Mouse (Mus musculus) liver, embryonic 11.5 days (tissue): ENCODE measurements around the gene Sh3gl1. TPM values are rescaled to one million over a fixed set of nuclear protein-coding genes. Genes with fewer than 3 reads are reported as not detected.
A peak's percentile ranks its signal among the peaks of the same experiment; 100 is the strongest.
"Not testable (repeated sequence)": the region's sequence is repeated elsewhere in the genome, so short reads cannot be mapped to it uniquely, and the experiment has no call there.

Experiments used
- ATAC-seq: fragments of 200-750 bp; cut with Nextera tagmentation; replicated peaks from 2 replicates; pipeline ENCODE4 v1.8.0; 2017; ENCODE audit warnings: moderate number of reproducible peaks, mild to moderate bottlenecking, moderate TSS enrichment, moderate library complexity; ENCODE audit not compliant: low FRiP score
- DNase-seq: peaks from one replicate; pipeline ENCODE4 v3.0.0-alpha.2; 2017; ENCODE audit warnings: low spot score
- H3K27ac ChIP-seq: fragments of 300-500 bp; sonication (generic); 2 replicates; pipeline ENCODE4 v1.5.1; 2014; ENCODE audit warnings: mild to moderate bottlenecking, low read depth, low read length, control low read depth
- H3K27me3 ChIP-seq: fragments of 300-500 bp; sonication (generic); replicated peaks from 2 replicates; pipeline ENCODE4 v1.6.1; 2014; ENCODE audit warnings: low read length, mixed read lengths; ENCODE audit not compliant: control insufficient read depth, insufficient read depth
- H3K36me3 ChIP-seq: fragments of 300-500 bp; sonication (generic); 2 replicates; pipeline ENCODE4 v1.6.1; 2014; ENCODE audit warnings: mild to moderate bottlenecking, low read length, moderate library complexity, mixed read lengths; ENCODE audit not compliant: control insufficient read depth, insufficient read depth
- H3K4me1 ChIP-seq: fragments of 300-500 bp; sonication (generic); replicated peaks from 2 replicates; pipeline ENCODE4 v1.6.1; 2014; ENCODE audit warnings: low read length, mixed read lengths; ENCODE audit not compliant: control insufficient read depth, insufficient read depth
- H3K4me2 ChIP-seq: fragments of 300-500 bp; sonication (generic); 2 replicates; pipeline ENCODE4 v1.6.1; 2014; ENCODE audit warnings: mild to moderate bottlenecking, control low read depth, moderate library complexity
- H3K4me3 ChIP-seq: fragments of 300-500 bp; sonication (generic); 2 replicates; pipeline ENCODE4 v1.5.1; 2014; ENCODE audit warnings: low read depth, low read length, control low read depth
- H3K9ac ChIP-seq: fragments of 300-500 bp; sonication (generic); 2 replicates; pipeline ENCODE4 v1.6.1; 2014; ENCODE audit warnings: low read depth, low read length, control low read depth
- H3K9me3 ChIP-seq: fragments of 300-500 bp; sonication (generic); 2 replicates; pipeline ENCODE4 v1.6.1; 2016; ENCODE audit warnings: low read length, inconsistent platforms, mixed read lengths; ENCODE audit not compliant: control insufficient read depth
- WGBS: fragments of 180-500 bp; shearing (Covaris S2); extraction: QIAGEN DNeasy Blood & Tissue Kit; methylation state at CpG from one replicate; pipeline ENCODE4 v1.1.7; 2014; 5-methylcytosine and 5-hydroxymethylcytosine counted together
- polyA plus RNA-seq: library from polyadenylated mRNA; unstranded; fragments of >200 nt; fragmentation: Nextera tagmentation; extraction: Ambion mirVana; gene quantifications from 2 replicates; pipeline ENCODE4 v1.2.1, GENCODE M21; 2014

The Sh3gl1 gene
- 96.4 and 99.1 TPM in 2 replicates for polyA plus RNA-seq

GRCm38 (mm10) chr17:56036176-56036900 lies at the start of gene Sh3gl1:
Sh3gl1 (minus strand) TSS chr17:56036635.
- H3K27me3 ChIP-seq, result no peaks in the 10 kb centered on the region
- H3K36me3 ChIP-seq, result peaks cover 5% of the 10 kb centered on the region
- peak within 1 kb of the TSS; percentile 77 for H3K4me3 ChIP-seq
- H3K9ac ChIP-seq, result peak within 1 kb of the TSS; percentile 98
- no peaks in the 10 kb centered on the region for H3K9me3 ChIP-seq
- peak within 1 kb of the TSS; percentile 91 for H3K27ac ChIP-seq
- peaks cover 37% of the 10 kb centered on the region for H3K4me1 ChIP-seq
- DNase-seq (peak; percentile 99), ATAC-seq (peak; percentile 86)
- WGBS, result under 1% methylated on average over 73 of the region's 74 CpGs
- peak within 1 kb of the TSS; percentile 87 for H3K4me2 ChIP-seq

GRCm38 (mm10) chr17:56080781-56081585 lies 44.5 kb upstream of the Sh3gl1 start:
- Histone ChIP-seq H3K4me2 (peak overlapping the region; percentile 92), H3K4me3 (peak overlapping the region; percentile 71), H3K9ac (peak overlapping the region; percentile 74), H3K36me3 (no peaks in the 10 kb centered on the region), H3K4me1 (peaks cover 11% of the 10 kb centered on the region), H3K9me3 (no peaks in the 10 kb centered on the region), H3K27ac (no peak overlapping the region), H3K27me3 (no peaks in the 10 kb centered on the region)
- WGBS, result 16% methylated on average over 8 of the region's 8 CpGs
- no peak for ATAC-seq
- peak; percentile 49 for DNase-seq

- no peaks in the 10 kb centered on the region for H3K36me3 ChIP-seq
- H3K4me1 ChIP-seq, result peaks cover 17% of the 10 kb centered on the region
- under 1% methylated on average over 11 of the region's 11 CpGs for WGBS
- H3K9me3 ChIP-seq, result no peaks in the 10 kb centered on the region
- peak overlapping the region; percentile 74 for H3K9ac ChIP-seq
- peak overlapping the region; percentile 71 for H3K4me3 ChIP-seq
- no peaks in the 10 kb centered on the region for H3K27me3 ChIP-seq
- peak overlapping the region; percentile 92 for H3K4me2 ChIP-seq
- DNase-seq (no peak), ATAC-seq (no peak)
- H3K27ac ChIP-seq, result peak overlapping the region; percentile 58; the same call in 1 of the 2 replicates
Observed at GRCm38 (mm10) chr17:56079921-56080320, 43.5 kb upstream of the Sh3gl1 start.

GRCm38 (mm10) chr17:56078880-56079795 lies 42.7 kb upstream of the Sh3gl1 start, which contains the start of gene Hdgfl2:
Hdgfl2 (plus strand) TSS chr17:56079634.
- H3K36me3 ChIP-seq, result no peaks in the 10 kb centered on the region
- H3K9ac ChIP-seq, result peak within 1 kb of the TSS; percentile 74
- peak within 1 kb of the TSS; percentile 58; the same call in 1 of the 2 replicates for H3K27ac ChIP-seq
- H3K9me3 ChIP-seq, result no peaks in the 10 kb centered on the region
- peak within 1 kb of the TSS; percentile 71 for H3K4me3 ChIP-seq
- H3K4me1 ChIP-seq, result peaks cover 18% of the 10 kb centered on the region
- peak within 1 kb of the TSS; percentile 92 for H3K4me2 ChIP-seq
- no peaks in the 10 kb centered on the region for H3K27me3 ChIP-seq
- peak; percentile 99 for DNase-seq
- ATAC-seq, result peak; percentile 90
- WGBS, result under 1% methylated on average over 61 of the region's 61 CpGs

- not testable (repeated sequence) for ATAC-seq
Observed at GRCm38 (mm10) chr17:56078361-56078760, 41.9 kb upstream of the Sh3gl1 start.

GRCm38 (mm10) chr17:56077523-56077922 lies 41.1 kb upstream of the Sh3gl1 start:
- ATAC-seq, result no peak
- H3K4me2 ChIP-seq, result no peak overlapping the region
- H3K27ac ChIP-seq, result no peak overlapping the region
- peaks cover 25% of the 10 kb centered on the region for H3K4me1 ChIP-seq
- 77% methylated on average over 5 of the region's 5 CpGs for WGBS
- no peak overlapping the region for H3K4me3 ChIP-seq
- DNase-seq, result no peak
- H3K27me3 ChIP-seq, result no peaks in the 10 kb centered on the region
- no peaks in the 10 kb centered on the region for H3K9me3 ChIP-seq
- no peak overlapping the region for H3K9ac ChIP-seq
- H3K36me3 ChIP-seq, result peaks cover 5% of the 10 kb centered on the region; the same call in 1 of the 2 replicates

More at GRCm38 (mm10) chr17:56078361-56078760, 41.9 kb upstream of the Sh3gl1 start:
- H3K9ac ChIP-seq, result peak overlapping the region; percentile 35; the same call in 1 of the 2 replicates
- H3K4me1 ChIP-seq, result peaks cover 25% of the 10 kb centered on the region
- not testable (repeated sequence) for H3K36me3 ChIP-seq, H3K27me3 ChIP-seq, H3K9me3 ChIP-seq, DNase-seq
- peak overlapping the region; percentile 71 for H3K4me3 ChIP-seq
- peak overlapping the region; percentile 65 for H3K4me2 ChIP-seq
- 58% methylated on average over 9 of the region's 9 CpGs for WGBS
- peak overlapping the region; percentile 35; the same call in 1 of the 2 replicates for H3K27ac ChIP-seq

GRCm38 (mm10) chr17:56074827-56075208 lies 38.4 kb upstream of the Sh3gl1 start, which contains the start of gene Ubxn6:
Ubxn6 (minus strand) TSS chr17:56075028.
- under 1% methylated on average over 34 of the region's 35 CpGs for WGBS
- H3K9me3 ChIP-seq, result no peaks in the 10 kb centered on the region
- no peaks in the 10 kb centered on the region for H3K27me3 ChIP-seq
- peak; percentile 93 for DNase-seq
- peak within 1 kb of the TSS; percentile 87 for H3K9ac ChIP-seq
- peak within 1 kb of the TSS; percentile 86 for H3K4me2 ChIP-seq
- H3K4me1 ChIP-seq, result peaks cover 15% of the 10 kb centered on the region
- peak; percentile 53 for ATAC-seq
- peak within 1 kb of the TSS; percentile 99 for H3K27ac ChIP-seq
- H3K36me3 ChIP-seq, result peaks cover 21% of the 10 kb centered on the region
- peak within 1 kb of the TSS; percentile 82 for H3K4me3 ChIP-seq
